Mouse (Mus musculus) cerebellum, adult 18-20 months (tissue): ENCODE results near the gene Rpl18.

Source experiments
- DNase-seq, 2 experiments: peaks; one replicate each; pipeline ENCODE4 v3.0.0; 2021

Rpl18 gene

GRCm38 (mm10) chr7:45700301-45701015 is 14.8 kb upstream of the Rpl18 start:
- peak; percentile 84 to 87 for DNase-seq

- peak in 1 of 2 experiments; percentile 60 for DNase-seq
Observed at GRCm38 (mm10) chr7:45701072-45701471, 14.2 kb upstream of the Rpl18 start.

DNA sequence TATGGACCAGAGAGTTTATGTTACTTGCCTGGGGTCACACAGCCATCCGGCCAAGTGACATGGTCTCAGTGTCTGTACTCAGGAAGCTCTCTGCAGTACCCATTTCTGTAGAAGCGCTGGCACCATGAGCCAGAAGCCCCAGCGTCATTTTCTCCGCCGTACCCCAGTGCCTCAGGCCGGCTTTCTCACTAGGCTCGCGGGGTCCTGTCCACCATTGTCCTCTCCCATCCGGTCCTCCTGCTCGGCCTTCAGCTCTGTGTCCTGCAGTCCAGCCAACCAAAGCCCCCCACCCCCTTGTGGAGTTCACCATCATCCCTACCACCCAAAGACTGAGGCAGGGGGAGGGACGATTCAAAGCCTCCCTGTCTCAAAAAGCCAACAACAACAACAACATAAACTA is 13.7 kb upstream of the Rpl18 start:
- peak in 1 of 2 experiments; percentile 22 for DNase-seq

DNA sequence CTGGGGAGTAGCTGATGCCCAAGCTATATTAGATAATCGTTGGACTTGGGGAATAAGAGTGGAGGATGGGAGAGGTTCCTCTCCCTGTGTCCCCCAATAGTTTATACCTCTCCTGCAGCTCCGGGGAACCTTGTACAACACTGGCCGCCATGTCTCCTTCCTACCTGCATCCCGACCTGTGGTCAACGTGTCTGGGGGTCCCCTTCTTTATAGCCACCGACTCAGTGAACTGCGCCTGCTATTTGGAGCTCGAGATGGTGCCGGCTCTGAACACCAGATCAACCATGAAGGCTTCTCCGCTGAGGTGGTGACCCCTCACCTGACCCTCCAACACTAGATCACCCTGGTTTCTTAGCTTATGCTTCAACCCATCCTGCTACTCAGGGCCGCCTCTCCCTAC is 12.9 kb upstream of the Rpl18 start:
- DNase-seq = peak in 1 of 2 experiments; percentile 21

- DNase-seq = peak in 1 of 2 experiments; percentile 23
Observed at GRCm38 (mm10) chr7:45702809-45703520, 12.3 kb upstream of the Rpl18 start.

DNA sequence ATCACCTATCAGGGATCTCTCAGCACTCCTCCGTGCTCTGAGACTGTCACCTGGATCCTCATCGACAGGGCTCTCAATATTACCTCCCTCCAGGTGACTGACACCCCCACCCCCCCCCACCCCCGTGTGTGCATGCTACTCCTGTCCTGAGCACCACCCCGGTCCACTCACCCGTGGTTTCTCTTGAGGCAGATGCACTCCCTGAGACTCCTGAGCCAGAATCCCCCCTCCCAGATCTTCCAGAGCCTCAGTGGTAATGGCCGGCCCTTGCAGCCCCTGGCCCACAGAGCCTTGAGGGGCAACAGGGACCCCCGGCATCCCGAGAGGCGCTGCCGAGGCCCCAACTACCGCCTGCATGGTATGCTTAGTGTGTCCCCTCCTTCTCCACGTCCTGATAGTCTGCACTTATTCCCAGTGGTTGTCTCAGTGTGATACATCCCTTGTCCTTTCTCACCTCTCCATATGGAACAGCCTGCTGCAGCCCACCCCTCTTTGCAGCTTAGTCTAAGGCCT is 11.7 kb upstream of the Rpl18 start:
- DNase-seq = no peak

DNA sequence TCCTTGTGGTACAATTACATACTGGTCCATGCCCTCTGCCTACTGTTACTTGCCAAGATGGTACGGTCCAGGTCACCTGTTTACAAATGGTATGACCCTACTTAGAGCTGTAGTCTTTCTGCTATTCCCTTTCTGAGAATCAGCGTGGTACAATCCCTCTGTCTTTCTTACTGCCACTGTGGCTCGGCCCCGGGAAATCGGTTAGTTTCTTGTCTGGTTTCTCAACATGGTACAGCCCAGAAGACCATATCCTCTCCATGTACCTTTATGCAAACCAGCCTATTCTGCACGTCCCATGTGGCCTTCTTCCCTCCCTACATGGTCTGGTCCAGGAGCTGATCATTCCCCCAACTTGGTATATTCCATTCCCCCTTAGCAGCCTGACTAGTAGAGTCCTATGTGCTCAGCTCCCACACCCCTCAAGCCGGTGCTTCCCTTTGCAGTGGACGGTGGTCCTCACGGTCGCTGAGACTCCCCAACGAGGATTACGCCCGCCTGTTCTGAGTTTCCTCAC is 11.2 kb upstream of the Rpl18 start:
- peak; percentile 71 to 74 for DNase-seq

- peak; percentile 97 to 100 for DNase-seq
Observed at GRCm38 (mm10) chr7:45704730-45705442, 10.4 kb upstream of the Rpl18 start, which contains the start of gene Dbp. Dbp (plus strand) TSS chr7:45705088.

- DNase-seq = no peak
Observed at GRCm38 (mm10) chr7:45705443-45705864, 9.8 kb upstream of the Rpl18 start.

GRCm38 (mm10) chr7:45705873-45706281 is 9.4 kb upstream of the Rpl18 start:
- DNase-seq = peak; percentile 70 to 74

- peak; percentile 80 to 89 for DNase-seq
Observed at GRCm38 (mm10) chr7:45706721-45707241, 8.5 kb upstream of the Rpl18 start.

DNA sequence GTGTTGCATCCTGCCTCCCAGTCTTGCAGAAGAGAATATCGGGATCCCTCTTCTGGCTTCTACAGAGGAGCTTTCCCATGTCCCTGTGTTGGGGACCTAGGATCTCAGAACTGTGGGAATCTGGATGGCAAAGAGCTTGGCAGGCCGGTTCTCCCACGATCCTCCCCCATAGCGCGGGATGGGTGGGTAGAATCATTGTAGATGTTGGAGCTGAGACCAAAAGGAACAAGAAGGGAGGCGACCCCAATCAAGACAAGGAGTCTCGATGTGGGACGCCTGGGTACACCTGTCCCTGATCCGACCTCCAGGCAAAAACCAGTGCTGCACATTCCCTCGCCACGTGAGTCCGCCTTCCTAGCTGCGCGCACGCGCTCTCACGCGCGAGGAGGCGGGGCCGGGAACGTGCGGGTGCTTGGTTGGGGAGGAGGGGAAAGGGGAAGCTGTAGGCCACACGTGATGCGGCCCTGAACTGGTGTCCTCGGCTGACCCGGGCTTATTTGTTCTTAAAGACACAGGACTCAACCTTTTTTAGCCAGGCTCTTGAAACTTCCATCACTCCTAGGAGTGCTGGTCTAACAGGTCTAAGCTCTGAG is 7.8 kb upstream of the Rpl18 start:
- DNase-seq = peak; percentile 95 to 96

DNA sequence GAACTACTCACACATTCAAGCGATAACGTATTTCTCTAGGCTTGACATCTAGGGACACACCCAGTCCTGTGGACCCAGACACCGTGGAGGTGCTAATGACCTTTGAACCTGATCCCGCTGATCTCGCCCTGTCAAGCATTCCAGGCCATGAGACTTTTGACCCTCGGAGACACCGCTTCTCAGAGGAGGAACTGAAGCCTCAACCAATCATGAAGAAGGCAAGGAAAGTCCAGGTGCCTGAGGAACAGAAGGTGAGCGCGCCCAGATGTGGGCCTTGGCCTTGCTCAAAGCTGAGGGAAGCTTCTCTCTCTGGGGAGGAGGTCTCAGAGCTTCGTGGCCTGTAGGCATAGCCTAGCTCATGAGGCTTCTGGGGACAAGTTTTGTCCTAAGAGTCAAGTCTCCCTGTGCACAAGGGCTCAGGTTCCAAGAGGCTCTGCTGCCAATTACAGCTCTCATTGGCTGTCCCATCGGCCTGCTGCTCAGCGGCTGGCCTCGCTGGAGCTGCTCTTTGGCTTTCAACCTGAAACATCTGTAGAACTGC is 7.0 kb upstream of the Rpl18 start:
- peak in 1 of 2 experiments; percentile 43 for DNase-seq

GRCm38 (mm10) chr7:45709036-45709435 is 6.2 kb upstream of the Rpl18 start:
- peak in 1 of 2 experiments; percentile 23 for DNase-seq

GRCm38 (mm10) chr7:45709677-45710355 is 5.4 kb upstream of the Rpl18 start:
- DNase-seq = peak in 1 of 2 experiments; percentile 22

- DNase-seq = peak in 1 of 2 experiments; percentile 17
Observed at GRCm38 (mm10) chr7:45710477-45711191, 4.6 kb upstream of the Rpl18 start.

DNA sequence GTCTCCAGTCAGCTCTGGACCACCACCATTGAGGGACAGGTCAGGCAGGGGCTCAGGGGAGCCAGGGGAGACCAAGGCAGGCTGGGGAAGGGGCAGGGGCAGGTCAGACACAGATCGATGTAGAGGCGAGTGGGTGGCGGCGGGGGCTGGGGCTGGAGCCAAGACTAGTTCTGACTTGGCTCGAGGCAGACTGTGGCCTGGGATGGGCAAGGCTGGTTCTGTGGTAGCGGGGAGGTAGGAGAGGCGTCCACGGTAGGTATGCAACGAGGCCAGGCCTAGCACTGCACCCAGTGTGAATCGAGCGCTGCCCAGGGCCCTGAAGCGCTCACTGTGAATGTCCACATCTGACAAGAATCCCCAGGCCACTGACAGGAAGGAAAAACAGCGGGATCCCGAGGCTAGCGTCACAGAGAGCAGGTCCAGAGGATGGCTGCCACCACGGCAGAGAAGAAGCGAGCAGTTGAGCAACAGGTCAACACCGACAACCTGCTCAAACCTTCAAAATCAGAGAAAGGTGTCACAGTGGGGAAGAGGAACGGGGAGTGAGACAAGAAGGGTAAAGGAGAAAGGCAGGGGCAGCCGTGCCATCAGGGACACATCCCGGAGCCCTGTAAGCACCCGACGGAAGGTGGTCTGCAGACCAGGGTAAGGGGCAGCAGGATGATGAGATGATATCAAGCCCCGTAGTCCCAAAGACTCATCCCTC is 3.8 kb upstream of the Rpl18 start:
- peak in 1 of 2 experiments; percentile 17 for DNase-seq

DNA sequence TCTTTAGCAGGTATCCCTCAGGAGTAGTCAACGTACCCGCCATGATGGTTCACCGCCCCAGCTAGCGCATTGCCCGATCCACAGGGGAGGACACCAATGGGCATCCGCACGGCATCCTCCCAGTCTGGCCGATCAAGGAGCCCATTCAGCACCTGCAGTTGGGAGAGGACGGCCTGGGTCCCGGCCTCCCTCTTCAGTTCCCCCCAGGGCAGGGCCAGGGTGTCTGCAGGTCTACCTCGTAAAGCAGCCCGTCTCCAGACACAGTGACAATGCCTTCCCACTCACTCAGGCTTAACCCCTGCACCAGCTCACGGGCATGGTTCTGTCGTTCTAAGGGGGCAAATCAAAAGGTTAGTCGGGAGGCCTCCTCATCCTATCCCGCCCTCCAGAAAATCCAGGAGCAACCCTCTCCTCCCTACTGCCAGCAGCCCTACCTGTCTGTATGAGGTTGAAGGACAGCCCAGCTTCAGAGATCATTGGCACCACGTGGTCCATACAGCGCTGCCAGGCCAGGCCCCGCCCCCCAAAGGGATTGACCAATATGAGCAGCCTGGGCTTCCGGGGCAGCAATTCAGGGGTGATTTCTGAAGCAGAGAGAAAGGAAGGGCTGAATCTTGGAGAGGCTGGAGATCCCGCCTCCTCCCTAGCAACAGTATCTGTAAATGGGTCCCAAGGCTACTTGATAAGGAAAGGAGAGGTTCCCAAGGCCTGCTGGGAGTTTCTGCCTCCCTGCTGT is 3.1 kb upstream of the Rpl18 start:
- DNase-seq = peak in 1 of 2 experiments; percentile 29

GRCm38 (mm10) chr7:45713396-45713795 is 1.9 kb upstream of the Rpl18 start:
- DNase-seq = peak in 1 of 2 experiments; percentile 30
